Mouse (Mus musculus) kidney, adult 8-10 months (tissue): ENCODE results near the gene Olfr1436.
"Not testable (repeated sequence)": the region's sequence is repeated elsewhere in the genome, so short reads cannot be mapped to it uniquely, and the experiment has no call there.

Experiments
- DNase-seq, 2 experiments: peaks; one replicate each; pipeline ENCODE4 v3.0.0; 2022

The Olfr1436 gene

DNA sequence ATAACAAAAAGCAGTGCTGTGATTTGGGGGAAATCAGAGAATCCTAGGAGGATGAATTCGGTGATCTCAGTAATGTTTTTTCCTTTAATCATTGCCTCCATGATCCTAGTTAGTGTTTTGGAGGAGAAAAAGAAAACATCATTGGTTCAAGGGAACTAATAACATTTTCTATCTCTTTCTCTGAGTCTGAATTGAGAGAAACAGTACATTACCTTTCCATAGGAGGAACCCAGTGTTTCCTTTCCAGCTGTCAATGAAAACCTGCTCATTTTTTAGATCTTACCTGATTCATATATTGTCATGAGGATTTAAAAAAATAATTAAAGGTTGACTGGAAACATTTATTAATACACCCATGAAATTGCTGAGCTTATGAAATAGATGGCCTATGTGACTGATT lies at the start of gene Olfr1436:
Gene Olfr1436 (minus strand): TSS at position 101 of the 400 bp plus-strand sequence.
- DNase-seq: not testable (repeated sequence)

DNA sequence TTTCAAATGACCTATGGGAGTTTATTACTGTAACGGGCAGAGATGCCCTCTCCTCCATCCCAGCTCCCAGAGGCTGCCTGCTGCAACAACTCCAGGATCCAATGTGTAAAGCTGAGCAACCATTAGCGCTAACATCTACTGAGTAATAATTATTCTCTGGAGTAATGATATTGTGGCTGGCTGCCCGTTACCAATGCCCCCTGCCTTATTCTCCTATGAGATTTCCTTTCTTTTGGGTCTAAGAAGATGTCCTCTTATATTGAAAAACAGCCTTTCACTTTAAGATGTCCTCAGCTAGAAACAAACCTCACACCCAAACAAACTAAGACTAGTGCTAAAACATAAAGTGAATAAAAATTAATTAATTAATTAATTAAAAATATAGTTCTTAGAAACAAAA lies 36.9 kb upstream of the Olfr1436 start, which contains the start of gene Olfr1438-ps1:
Gene Olfr1438-ps1 (minus strand): TSS at position 101 of the 400 bp plus-strand sequence.
- no peak for DNase-seq

DNA sequence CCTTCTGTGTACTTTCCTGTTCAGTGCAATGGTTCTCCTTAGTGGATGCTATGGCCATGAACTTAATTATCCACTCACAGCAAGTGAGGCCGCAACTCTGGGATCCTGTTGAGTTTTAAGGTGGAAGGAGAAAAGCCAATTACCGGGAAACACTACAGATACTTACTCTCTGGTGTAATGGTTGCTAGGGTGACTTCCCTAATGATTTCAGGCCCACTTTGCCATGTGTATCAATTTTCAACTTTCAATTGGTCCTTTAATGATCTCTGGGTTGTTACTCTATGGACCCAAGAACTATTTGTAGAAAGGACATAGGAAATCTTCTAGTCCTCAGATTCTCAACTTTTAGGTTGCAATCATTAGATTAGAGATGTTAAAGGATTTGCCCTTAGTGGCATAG lies 26.1 kb upstream of the Olfr1436 start, which contains the start of gene Olfr1437:
Gene Olfr1437 (minus strand): TSS at position 101 of the 400 bp plus-strand sequence.
- DNase-seq: no peak

DNA sequence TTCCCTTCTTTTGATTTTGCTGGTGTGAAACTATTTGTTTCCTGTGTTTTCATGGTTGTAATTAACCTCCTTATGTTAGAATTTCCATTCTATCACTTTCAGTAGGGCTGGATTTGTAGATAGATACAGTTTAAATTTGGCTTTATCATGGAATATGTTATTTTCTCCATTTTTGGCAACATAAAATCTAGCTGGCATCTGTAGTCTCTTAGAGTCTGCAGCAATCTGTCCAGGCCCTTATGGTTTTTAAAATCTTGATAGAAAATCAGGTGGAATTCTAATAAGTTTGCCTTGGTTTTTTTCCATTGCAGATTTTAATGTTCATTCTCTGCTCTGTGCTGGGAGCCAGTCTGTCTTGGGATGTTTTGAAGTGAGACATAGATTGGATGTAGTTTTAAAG lies 6.0 kb downstream of the Olfr1436 start:
- DNase-seq: no peak

DNA sequence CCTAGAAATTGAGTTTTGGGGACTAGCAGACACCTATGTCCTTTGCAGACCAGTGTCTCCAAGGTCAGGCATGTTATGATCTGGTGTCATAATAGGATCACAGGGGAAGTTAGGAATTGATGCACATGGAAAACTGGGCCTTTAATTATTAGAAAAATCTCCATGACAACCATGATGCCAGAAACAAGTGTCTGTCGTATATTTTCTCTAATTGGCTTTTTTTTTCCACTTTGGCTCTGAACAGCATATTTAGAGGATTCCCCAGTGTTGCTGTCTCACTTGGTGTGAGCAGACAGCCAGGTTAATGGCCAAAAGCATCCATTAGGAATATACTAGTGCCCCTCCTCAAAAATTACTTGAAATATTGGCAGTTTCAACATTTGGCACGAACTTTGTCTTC lies 19.4 kb downstream of the Olfr1436 start, which contains the start of gene Olfr1434:
Gene Olfr1434 (plus strand): TSS at position 301 of the 400 bp plus-strand sequence.
- DNase-seq: no peak

DNA sequence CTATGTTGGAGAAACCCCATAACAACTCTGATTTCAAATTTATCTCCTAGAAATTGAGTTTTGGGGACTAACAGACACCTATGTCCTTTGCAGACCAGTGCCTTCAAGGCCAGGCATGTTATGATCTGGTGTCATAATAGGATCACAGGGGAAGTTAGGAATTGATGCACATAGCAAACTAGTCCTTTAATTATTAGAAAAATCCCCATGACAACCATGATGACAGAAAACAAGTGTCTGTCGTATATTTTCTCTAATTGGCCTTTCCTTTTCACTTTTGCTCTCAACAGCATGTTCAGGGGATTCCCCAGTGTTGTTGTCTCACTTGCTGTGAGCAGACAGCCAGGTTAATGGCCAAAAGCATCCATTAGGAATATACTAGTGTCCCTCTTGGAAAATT lies 38.2 kb downstream of the Olfr1436 start, which contains the start of gene Olfr235:
Gene Olfr235 (plus strand): TSS at position 301 of the 400 bp plus-strand sequence.
- no peak for DNase-seq
